Mouse (Mus musculus): Measurements from ENCODE around the gene Mical3.
A peak's percentile ranks its signal among the peaks of the same experiment; 100 is the strongest.

Gene Mical3

DNA sequence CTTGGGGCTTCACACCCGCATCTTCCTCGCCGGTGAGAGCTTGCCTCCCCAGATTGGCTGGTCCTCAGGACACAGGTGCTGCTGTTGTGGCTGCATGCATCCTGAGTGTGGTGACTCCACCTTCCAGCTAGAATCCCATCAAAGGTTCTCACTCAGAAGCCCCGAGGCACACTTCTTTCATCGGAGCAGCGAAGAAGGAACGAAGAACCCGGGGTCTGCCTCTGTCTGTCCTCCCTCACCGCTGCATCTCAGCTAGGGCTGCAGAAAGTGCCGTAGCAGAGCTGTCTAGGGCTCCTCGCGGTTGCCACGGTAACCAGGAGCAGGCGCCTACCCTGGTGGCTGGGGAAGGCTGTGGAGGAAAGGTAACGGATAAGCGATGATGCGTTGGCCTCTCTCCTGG lies at the start of gene Mical3:
Gene Mical3 (minus strand): TSS at position 227 of the 400 bp plus-strand sequence.
- peak; percentile 77 to 81 for DNase-seq

DNA sequence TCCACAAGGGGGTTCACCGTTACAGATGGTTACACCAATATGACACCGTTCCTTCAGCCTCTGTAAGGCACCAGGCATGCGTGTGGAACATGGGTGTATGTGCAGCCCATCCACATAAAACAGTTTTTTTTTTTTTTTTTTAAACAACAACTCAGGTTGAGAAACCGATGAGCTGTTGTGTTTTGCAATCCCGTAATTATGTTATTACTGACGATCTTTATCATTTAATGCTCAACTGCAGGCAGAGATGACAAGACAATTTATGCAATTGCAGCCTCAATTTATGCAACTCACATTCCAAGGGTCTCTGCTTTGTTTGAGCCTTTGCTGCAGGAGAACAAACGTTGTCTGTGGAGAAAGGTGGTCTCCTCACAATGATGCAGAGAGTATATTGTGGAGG lies 49.0 kb upstream of the Mical3 start:
- no peak for DNase-seq

DNA sequence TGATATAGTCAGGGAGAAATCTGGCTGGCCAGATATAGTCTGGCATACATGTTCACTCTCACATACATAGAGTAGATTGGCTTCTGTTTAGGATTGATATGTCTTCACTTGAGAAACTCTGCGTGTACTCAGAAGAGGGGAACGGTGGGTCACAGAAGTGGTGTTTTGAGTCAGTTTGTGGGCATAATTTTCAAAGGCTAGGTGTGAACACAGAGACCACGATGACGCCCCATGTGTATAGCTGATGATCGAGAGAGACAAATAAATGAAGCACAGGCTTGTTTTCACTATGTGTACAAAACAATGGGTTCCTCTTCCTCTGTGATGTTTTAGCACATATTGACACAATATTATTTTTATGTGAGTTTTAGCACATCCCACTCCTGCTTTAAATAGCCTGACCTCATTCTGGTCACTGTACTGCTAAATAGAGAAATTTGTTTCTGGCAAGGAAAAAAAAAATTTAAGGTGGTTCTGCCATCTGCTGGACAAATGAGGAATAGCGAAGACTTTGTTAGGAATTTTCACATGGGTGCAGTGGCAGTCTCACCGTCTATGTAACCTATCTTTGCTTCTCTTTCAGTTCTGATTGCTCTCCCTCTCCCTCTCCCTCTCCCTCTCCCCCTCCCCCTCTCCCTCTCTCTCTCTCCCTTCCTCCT lies 48.0 kb upstream of the Mical3 start:
- peak; percentile 83 to 89 for DNase-seq

DNA sequence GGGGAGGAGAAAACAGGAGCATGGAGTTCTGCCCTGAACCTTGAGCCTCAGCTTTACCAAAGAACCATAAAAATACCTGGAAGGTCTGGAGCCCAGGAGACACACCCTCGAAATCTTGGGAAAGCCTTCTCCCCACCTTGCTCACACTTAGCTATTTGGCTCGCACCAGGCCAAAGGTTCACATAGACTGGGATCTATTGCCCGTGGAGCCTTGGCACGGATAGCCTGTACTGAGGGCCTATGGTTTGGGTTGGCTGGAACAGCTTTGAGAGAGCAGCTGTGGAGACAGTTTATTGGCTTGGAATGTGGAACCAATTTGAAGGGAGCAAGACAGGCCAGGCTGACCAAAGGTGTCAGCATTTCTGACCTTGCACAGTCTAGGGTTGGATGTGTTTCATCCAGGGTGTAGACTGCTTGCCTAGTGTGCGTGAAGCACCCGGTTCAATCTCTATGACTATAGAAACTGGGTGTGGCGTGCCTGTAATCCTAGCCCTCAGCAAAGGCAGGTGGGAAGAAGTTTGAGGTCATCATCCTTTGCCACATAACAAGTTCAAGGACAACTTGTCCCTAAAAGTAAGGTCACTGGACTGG lies 46.4 kb upstream of the Mical3 start:
- peak in 1 of 2 experiments; percentile 25 for DNase-seq

GRCm38 (mm10) chr6:121176731-121177098 lies 45.9 kb upstream of the Mical3 start:
- no peak for DNase-seq

DNA sequence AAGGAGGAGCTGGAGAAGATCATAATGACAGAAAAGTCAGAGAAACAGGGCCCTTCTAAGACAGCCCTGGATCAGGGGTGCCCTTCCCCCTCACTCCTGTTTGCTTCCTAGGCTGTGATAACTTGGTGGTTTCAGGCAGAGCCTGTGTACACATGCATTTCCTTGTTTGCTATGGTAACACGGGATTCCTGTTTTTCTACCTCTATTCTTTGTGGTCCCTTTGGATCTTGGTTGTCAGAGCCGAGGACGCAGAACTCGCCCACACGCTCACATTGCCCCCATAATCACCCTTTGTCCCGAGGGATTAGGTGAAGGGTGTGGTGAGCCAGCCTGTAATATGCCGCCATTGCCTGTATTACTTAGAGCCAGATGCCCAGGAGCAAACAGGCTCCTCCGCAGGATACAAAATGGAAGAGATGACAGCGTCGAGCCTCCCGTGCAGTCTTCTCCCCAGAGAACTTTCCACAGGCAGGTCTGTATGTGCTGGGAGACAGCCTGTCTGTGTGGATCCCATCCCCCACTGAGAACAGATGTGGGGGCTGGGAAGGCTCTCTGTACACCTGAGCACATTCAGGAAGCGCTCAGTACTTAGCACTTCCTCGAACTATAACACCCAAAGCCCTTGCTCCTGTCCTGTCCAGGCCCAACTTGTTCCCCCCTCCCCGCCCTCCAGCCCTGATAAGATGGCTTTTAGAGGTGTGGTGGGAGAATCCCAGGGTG lies 45.4 kb upstream of the Mical3 start:
- no peak for DNase-seq

- DNase-seq: no peak
Observed at GRCm38 (mm10) chr6:121174761-121175160, 44.0 kb upstream of the Mical3 start.

DNA sequence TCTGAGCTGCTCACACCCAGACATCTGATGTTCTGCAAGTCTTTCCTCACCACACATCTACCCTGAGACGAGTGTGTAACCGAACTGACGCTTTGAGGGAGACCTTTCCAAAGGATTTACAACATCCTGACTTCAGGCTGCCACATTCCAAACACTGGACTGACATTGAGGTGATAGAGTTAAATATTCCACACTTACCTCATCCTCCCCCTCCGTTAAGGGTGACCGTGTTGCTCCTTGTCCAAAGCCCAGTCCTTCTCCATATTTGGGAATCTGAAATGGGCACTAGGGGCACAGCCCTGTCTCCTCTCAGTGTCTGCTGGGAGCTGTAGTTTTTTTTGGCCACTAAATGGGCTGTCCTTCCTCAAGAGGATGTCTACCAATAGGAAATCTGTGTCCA lies 42.7 kb upstream of the Mical3 start:
- DNase-seq: no peak

DNA sequence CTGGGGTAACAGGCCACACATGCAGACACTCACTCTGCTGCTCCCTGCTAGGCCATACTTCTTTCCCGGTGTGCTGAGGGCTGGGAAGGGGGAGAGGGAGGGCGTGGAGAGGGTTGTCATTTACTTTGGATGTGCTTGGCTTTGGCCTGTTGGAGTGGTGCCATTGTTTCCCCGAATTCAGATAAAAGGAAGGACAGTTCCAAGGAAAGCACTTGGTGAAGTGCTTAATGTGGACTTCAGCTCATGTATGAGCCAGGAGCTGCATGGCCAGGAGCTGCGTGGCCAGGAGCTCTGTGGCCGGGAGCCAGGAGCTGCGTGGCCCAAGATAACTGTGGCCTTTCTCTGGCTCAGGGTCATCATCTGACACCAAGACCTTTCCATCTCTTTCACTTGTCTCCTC lies 40.3 kb upstream of the Mical3 start:
- DNase-seq: no peak

DNA sequence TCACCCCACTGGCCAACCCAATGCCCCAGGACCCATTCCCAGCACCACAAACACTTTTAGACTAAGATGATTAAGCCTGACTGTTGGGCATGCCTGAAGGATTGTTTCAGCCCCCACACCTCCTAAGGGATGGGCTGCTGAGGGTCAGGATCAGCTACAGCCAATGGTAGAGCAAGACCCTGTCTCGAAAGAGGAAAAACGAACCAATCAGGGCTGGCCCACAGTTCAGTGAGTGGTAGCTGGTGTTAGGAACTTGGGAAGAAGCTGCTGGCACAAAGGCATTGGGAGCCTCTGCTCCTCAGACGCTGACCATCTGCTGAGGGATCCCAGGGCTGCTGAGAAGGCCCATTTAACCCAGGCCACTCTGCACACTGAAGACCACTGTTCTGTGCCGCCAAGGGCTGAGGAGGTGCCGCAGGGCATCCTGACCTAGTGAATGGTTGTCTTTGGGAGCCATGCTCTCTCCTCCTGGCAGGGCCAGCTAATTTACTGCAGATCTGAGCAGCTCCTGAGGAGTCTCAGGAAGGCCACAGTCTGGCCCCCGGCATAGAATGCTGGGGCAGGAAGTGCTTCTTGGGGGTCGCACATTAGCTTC lies 36.7 kb upstream of the Mical3 start:
- no peak for DNase-seq

DNA sequence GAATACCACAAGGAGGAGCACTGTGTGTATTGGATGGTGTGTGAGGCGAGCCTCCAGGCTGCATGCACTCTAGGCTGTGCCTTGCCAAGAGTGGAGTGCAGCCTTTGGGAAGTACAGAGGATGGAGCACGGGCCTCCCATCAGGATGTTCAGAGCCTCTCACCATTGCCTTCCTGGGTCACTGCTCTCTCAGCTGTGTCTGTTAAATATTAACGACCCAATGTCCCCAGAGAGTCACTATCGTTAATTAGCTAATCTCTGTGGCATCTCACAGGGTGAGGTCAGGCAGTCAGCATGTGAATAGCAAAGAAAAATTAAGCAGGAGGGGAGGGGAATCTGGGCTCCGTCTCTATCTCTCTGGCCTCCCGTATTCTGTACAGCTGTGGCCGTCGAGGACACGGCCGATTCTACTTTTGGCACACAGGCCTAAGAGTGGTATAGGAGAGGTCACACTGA lies 35.3 kb upstream of the Mical3 start:
- no peak for DNase-seq

GRCm38 (mm10) chr6:121162616-121163015 lies 31.8 kb upstream of the Mical3 start:
- DNase-seq: no peak

GRCm38 (mm10) chr6:121160126-121160525 lies 29.3 kb upstream of the Mical3 start:
- no peak for DNase-seq

DNA sequence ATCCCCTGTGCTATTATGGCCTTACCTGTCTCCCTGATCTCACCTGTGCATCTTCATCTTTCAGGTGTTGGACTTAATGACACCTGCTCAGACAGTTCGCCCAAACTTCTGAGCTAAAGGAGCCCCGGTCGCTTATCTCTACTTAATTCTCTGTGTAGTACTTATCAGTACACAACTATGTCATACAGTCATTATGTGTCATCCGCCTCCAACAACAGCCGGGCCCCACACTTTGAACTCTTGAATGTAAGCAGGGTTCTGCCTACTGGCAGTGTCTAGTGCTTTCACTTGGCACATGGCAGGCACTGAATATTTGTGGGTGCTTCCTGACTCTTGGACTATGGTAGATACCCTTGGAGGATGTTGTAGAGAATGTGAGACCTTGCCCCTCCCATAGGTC lies 28.8 kb upstream of the Mical3 start:
- DNase-seq: no peak

DNA sequence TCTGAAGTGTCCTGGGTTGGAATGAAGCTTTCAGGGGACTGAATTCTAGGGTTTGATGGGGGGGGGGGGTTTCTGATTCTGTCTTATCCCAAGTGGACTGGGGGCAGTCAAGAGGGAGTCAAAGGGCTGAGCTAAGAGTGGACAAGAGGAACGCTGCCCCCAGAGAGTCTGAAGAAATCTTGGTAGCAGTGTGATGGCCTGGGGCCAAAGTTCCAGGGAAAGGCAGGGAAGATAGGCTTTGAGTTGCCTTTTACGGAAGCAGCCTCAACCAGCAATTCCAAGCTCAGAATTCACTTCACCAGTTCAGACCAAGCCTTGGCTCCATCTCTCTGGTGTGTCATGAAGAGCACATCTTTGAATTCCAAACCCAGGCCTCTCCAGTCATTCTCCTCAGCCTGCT lies 25.2 kb upstream of the Mical3 start:
- no peak for DNase-seq

- DNase-seq: no peak
Observed at GRCm38 (mm10) chr6:121154451-121155300, 23.9 kb upstream of the Mical3 start.

GRCm38 (mm10) chr6:121153177-121153576 lies 22.4 kb upstream of the Mical3 start:
- DNase-seq: no peak

DNA sequence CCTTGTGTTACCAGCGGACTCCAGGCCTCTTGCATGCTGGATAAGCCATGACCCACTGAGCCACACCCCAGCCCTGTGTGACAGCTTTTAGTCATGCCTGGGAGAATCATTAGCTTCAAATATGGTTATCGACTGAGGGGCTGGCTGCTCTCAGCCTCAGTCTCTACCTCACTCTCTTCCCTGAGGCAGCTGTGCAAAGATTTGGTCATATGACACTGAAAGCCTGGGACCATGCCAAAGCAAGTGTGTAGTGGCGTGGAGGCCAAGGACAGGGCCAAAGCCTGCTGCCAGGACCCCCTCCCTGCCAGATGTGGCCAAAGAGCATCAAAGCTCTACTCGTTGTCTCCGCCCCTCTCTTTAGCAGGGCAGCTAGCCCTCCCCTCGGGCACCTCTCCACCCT lies 20.9 kb upstream of the Mical3 start:
- DNase-seq: no peak

DNA sequence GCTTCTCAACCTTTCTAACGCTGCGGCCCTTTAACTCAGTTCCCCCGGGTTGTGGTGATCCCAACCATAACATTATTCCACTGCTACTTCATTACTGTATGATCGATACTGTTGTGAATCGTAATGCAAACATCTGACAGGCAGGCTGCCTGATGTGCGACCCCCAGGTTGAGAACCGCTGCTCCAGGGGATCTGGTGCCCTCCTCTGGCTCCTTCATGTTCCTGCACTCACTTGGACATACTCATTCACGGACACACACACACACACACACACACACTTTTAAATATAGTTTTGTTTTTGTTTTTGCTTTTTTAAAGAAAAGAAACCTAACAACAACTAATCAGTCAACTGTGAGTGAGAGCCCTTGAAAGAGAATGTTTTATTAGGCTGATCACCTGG lies 19.3 kb upstream of the Mical3 start:
- DNase-seq: no peak

- no peak for DNase-seq
Observed at GRCm38 (mm10) chr6:121149420-121149819, 18.6 kb upstream of the Mical3 start.

DNA sequence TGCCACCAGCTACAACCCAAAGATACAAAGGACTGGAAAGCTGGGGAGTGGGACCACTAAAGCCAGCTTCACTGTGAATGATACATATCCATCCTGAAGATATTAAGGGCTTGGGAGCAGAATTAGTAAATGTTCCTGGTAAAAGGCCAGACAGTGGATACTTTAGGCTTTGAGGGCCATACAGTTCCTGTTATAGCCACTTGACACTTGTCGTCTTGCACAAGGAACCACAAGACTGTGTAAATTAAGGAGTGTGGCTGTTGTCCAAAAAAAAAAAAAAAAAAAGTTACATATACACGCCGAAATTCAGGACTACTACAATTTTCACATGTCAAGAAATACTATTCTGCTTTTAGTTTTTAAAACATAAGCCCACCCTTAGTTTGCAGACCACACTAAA lies 17.6 kb upstream of the Mical3 start:
- DNase-seq: no peak

- no peak for DNase-seq
Observed at GRCm38 (mm10) chr6:121146798-121147197, 16.0 kb upstream of the Mical3 start.

- DNase-seq: no peak
Observed at GRCm38 (mm10) chr6:121145906-121146305, 15.1 kb upstream of the Mical3 start.

Data from cerebellum, postnatal 14 days (tissue).